Mouse (Mus musculus): ENCODE results near the gene Yif1b. TPM values are rescaled to one million over a fixed set of nuclear protein-coding genes. Genes with fewer than 3 reads are reported as not detected.

Gene Yif1b
- polyA plus RNA-seq, 2 experiments, result 107 to 139 TPM

GRCm38 (mm10) chr7:29270445-29270844 is 32.3 kb downstream of the Yif1b start:
- Histone ChIP-seq H3K9ac (ENCODE audit: low read depth, low read length, severe bottlenecking) (no peak overlapping the region), H3K36me3 (ENCODE audit: control insufficient read depth, insufficient read depth, low read length) (no peaks in the 10 kb centered on the region), H3K4me3 (replicated peaks; ENCODE audit: low read length) (no peak overlapping the region), H3K4me1 (ENCODE audit: control insufficient read depth, insufficient read depth, low read length) (peaks cover 22% of the 10 kb centered on the region), H3K27ac (replicated peaks; ENCODE audit: low read depth, low read length) (no peak overlapping the region), H3K27me3 (ENCODE audit: control insufficient read depth, insufficient read depth, low read length) (no peaks in the 10 kb centered on the region), H3K9me3 (ENCODE audit: control insufficient read depth, low read length) (no peaks in the 10 kb centered on the region), H3K4me2 (replicated peaks; ENCODE audit: low read depth, low read length, severe bottlenecking) (no peak overlapping the region)
- DNase-seq (ENCODE audit: low spot score) (no peak), ATAC-seq (ENCODE audit: low FRiP score, low read depth) (no peak)
- 80% methylated on average over 4 of the region's 4 CpGs for WGBS
- no peak for TF ChIP-seq POLR2A (IDR thresholded peaks at IDR 0.05; ENCODE audit: borderline replicate concordance, extremely low read depth, insufficient read depth, insufficient read length)

- Histone ChIP-seq H3K9me3 (ENCODE audit: control insufficient read depth, low read length) (no peaks in the 10 kb centered on the region), H3K4me3 (replicated peaks; ENCODE audit: low read length) (no peak overlapping the region), H3K36me3 (ENCODE audit: control insufficient read depth, insufficient read depth, low read length) (no peaks in the 10 kb centered on the region), H3K4me2 (replicated peaks; ENCODE audit: low read depth, low read length, severe bottlenecking) (no peak overlapping the region), H3K27me3 (ENCODE audit: control insufficient read depth, insufficient read depth, low read length) (no peaks in the 10 kb centered on the region), H3K9ac (ENCODE audit: low read depth, low read length, severe bottlenecking) (no peak overlapping the region), H3K27ac (replicated peaks; ENCODE audit: low read depth, low read length) (0 out of 2 replicates have a peak overlapping the region, but pooled peaks have one; percentile 48), H3K4me1 (ENCODE audit: control insufficient read depth, insufficient read depth, low read length) (peaks cover 17% of the 10 kb centered on the region)
- no peak for DNase-seq (ENCODE audit: low spot score)
- no peak for ATAC-seq (ENCODE audit: low FRiP score, low read depth)
- WGBS, result 55% methylated on average over 8 of the region's 8 CpGs
- TF ChIP-seq POLR2A (IDR thresholded peaks at IDR 0.05; ENCODE audit: borderline replicate concordance, extremely low read depth, insufficient read depth, insufficient read length), result no peak
Measured at GRCm38 (mm10) chr7:29271687-29272465, 33.7 kb downstream of the Yif1b start.

- no peak for TF ChIP-seq POLR2A (IDR thresholded peaks at IDR 0.05; ENCODE audit: borderline replicate concordance, extremely low read depth, insufficient read depth, insufficient read length)
- no peak overlapping the region for H3K27ac ChIP-seq (replicated peaks; ENCODE audit: low read depth, low read length)
- H3K27me3 ChIP-seq (ENCODE audit: control insufficient read depth, insufficient read depth, low read length), result no peaks in the 10 kb centered on the region
- ATAC-seq (ENCODE audit: low FRiP score, low read depth), result no peak
- DNase-seq (ENCODE audit: low spot score), result peak; percentile 73
- no peak overlapping the region for H3K9ac ChIP-seq (ENCODE audit: low read depth, low read length, severe bottlenecking)
- H3K9me3 ChIP-seq (ENCODE audit: control insufficient read depth, low read length), result no peaks in the 10 kb centered on the region
- no peak overlapping the region for H3K4me3 ChIP-seq (replicated peaks; ENCODE audit: low read length)
- no peak overlapping the region for H3K4me2 ChIP-seq (replicated peaks; ENCODE audit: low read depth, low read length, severe bottlenecking)
- H3K36me3 ChIP-seq (ENCODE audit: control insufficient read depth, insufficient read depth, low read length), result no peaks in the 10 kb centered on the region; the same call in 1 of the 2 replicates
- H3K4me1 ChIP-seq (ENCODE audit: control insufficient read depth, insufficient read depth, low read length), result peaks cover 17% of the 10 kb centered on the region
- WGBS, result 22% methylated on average over 5 of the region's 5 CpGs
Measured at GRCm38 (mm10) chr7:29276715-29277114, 38.6 kb downstream of the Yif1b start.

- WGBS, result 81% methylated on average over 4 of the region's 4 CpGs
Measured at GRCm38 (mm10) chr7:29277510-29277909, 39.4 kb downstream of the Yif1b start.

GRCm38 (mm10) chr7:29279261-29279660 is 41.1 kb downstream of the Yif1b start:
- TF ChIP-seq POLR2A (IDR thresholded peaks at IDR 0.05; ENCODE audit: borderline replicate concordance, extremely low read depth, insufficient read depth, insufficient read length), result no peak
- H3K4me3 ChIP-seq (replicated peaks; ENCODE audit: low read length), result no peak overlapping the region
- ATAC-seq (ENCODE audit: low FRiP score, low read depth) (no peak), DNase-seq (ENCODE audit: low spot score) (no peak)
- H3K27ac ChIP-seq (replicated peaks; ENCODE audit: low read depth, low read length), result no peak overlapping the region
- H3K4me1 ChIP-seq (ENCODE audit: control insufficient read depth, insufficient read depth, low read length), result peaks cover 9% of the 10 kb centered on the region; the same call in 1 of the 2 replicates
- no peak overlapping the region for H3K4me2 ChIP-seq (replicated peaks; ENCODE audit: low read depth, low read length, severe bottlenecking)
- H3K36me3 ChIP-seq (ENCODE audit: control insufficient read depth, insufficient read depth, low read length), result no peaks in the 10 kb centered on the region; the same call in 1 of the 2 replicates
- H3K9ac ChIP-seq (ENCODE audit: low read depth, low read length, severe bottlenecking), result no peak overlapping the region
- H3K9me3 ChIP-seq (ENCODE audit: control insufficient read depth, low read length), result no peaks in the 10 kb centered on the region
- no peaks in the 10 kb centered on the region for H3K27me3 ChIP-seq (ENCODE audit: control insufficient read depth, insufficient read depth, low read length)

More at GRCm38 (mm10) chr7:29277510-29277909, 39.4 kb downstream of the Yif1b start:
- H3K9me3 ChIP-seq (ENCODE audit: control insufficient read depth, low read length), result no peaks in the 10 kb centered on the region
- peaks cover 15% of the 10 kb centered on the region; the same call in 1 of the 2 replicates for H3K4me1 ChIP-seq (ENCODE audit: control insufficient read depth, insufficient read depth, low read length)
- H3K4me3 ChIP-seq (replicated peaks; ENCODE audit: low read length), result no peak overlapping the region
- no peak overlapping the region for H3K27ac ChIP-seq (replicated peaks; ENCODE audit: low read depth, low read length)
- no peak overlapping the region for H3K9ac ChIP-seq (ENCODE audit: low read depth, low read length, severe bottlenecking)
- ATAC-seq (ENCODE audit: low FRiP score, low read depth) (no peak), DNase-seq (ENCODE audit: low spot score) (no peak)
- H3K36me3 ChIP-seq (ENCODE audit: control insufficient read depth, insufficient read depth, low read length), result no peaks in the 10 kb centered on the region; the same call in 1 of the 2 replicates
- no peak for TF ChIP-seq POLR2A (IDR thresholded peaks at IDR 0.05; ENCODE audit: borderline replicate concordance, extremely low read depth, insufficient read depth, insufficient read length)
- no peaks in the 10 kb centered on the region for H3K27me3 ChIP-seq (ENCODE audit: control insufficient read depth, insufficient read depth, low read length)
- H3K4me2 ChIP-seq (replicated peaks; ENCODE audit: low read depth, low read length, severe bottlenecking), result no peak overlapping the region

All from limb, embryonic 14.5 days (tissue).